Mouse (Mus musculus) embryonic fibroblast, embryonic 13.5 days (primary cell): ENCODE data around the gene Aldh3b3. TPM values are rescaled to one million over a fixed set of nuclear protein-coding genes. Genes with fewer than 3 reads are reported as not detected.
"Not testable (repeated sequence)": the region's sequence is repeated elsewhere in the genome, so short reads cannot be mapped to it uniquely, and the experiment has no call there.

ENCODE experiments used
- H3K27ac ChIP-seq: 2 replicates; pipeline ENCODE4 v1.5.1; 2012; ENCODE audit warnings: low read length, control low read depth, inconsistent platforms; ENCODE audit not compliant: insufficient read depth
- H3K4me1 ChIP-seq: 2 replicates; pipeline ENCODE4 v1.6.1; 2011; ENCODE audit warnings: low read length; ENCODE audit not compliant: control insufficient read depth, insufficient read depth
- H3K4me3 ChIP-seq: 2 replicates; pipeline ENCODE4 v1.5.1; 2011; ENCODE audit warnings: mild to moderate bottlenecking, control low read depth, low read length; ENCODE audit not compliant: insufficient read depth
- CTCF ChIP-seq: IDR thresholded peaks from 2 replicates; pipeline ENCODE4 v1.5.1; 2011; ENCODE audit warnings: mild to moderate bottlenecking, control low read depth, low read length, moderate library complexity, borderline replicate concordance; ENCODE audit not compliant: insufficient read depth
- POLR2A ChIP-seq: IDR thresholded peaks from 2 replicates; pipeline ENCODE4 v1.6.1; 2011; ENCODE audit warnings: low read depth, mild to moderate bottlenecking, control low read depth, low read length, moderate library complexity
- polyA plus RNA-seq: library from polyadenylated mRNA; stranded (reverse); fragments of >200 nt; gene quantifications from 2 replicates; pipeline ENCODE4 v1.2.4, GENCODE M21; 2011; ENCODE audit warnings: low read depth; ENCODE audit not compliant: missing spikeins, insufficient read length

The Aldh3b3 gene
- polyA plus RNA-seq, 1 experiment: not detected

DNA sequence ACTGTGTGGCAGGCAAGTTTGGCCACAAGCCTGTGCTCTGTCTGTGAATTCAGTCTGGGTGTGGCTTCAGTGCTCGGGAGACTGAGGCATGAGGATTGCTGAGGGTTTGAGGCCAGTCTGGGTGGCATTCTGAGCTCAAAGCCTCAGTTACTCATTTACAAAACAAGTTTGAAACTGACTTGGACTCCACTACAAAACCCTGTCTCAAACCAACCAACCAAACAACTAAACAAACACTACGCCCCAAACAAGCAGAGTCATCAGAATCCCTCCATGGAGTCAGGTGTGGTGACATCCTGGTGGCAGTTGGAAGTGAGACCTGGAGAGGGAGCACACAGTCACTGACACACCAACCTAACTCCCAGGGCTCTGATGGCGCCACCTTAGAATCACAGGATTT lies 8.1 kb upstream of the Aldh3b3 start:
- H3K4me3 ChIP-seq: no peak overlapping the region
- TF ChIP-seq POLR2A (no peak), CTCF (no peak)

GRCm38 (mm10) chr19:3951461-3951860 lies 7.0 kb upstream of the Aldh3b3 start:
- TF ChIP-seq CTCF: no peak
- TF ChIP-seq POLR2A: no peak
- Histone ChIP-seq H3K4me1 (no peaks in the 10 kb centered on the region), H3K4me3 (no peak overlapping the region), H3K27ac (no peak overlapping the region)

More for the DNA sequence above, 8.1 kb upstream of the Aldh3b3 start:
- H3K4me1 ChIP-seq: no peaks in the 10 kb centered on the region
- H3K27ac ChIP-seq: no peak overlapping the region

DNA sequence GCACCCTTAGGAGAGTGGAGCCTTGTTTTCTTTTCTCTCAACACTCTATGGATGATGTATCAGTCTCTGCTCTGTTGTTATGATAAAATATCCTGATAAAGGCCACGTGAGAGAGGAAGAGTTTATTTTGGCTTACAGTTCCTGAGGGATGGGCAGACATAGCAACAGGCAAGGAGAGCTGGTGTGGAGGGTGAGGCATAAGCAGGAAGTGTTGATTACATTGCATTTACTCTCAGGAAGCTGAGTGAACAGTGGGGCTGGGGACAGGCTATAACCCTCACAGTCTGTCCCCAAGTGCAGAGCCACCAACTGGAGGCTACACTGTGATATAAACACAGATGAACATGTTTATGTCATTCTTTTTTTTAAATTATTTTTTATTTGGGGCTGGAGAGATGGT lies 6.3 kb upstream of the Aldh3b3 start:
- no peaks in the 10 kb centered on the region for H3K4me1 ChIP-seq
- H3K27ac ChIP-seq: no peak overlapping the region
- TF ChIP-seq POLR2A (no peak), CTCF (no peak)
- H3K4me3 ChIP-seq: no peak overlapping the region

DNA sequence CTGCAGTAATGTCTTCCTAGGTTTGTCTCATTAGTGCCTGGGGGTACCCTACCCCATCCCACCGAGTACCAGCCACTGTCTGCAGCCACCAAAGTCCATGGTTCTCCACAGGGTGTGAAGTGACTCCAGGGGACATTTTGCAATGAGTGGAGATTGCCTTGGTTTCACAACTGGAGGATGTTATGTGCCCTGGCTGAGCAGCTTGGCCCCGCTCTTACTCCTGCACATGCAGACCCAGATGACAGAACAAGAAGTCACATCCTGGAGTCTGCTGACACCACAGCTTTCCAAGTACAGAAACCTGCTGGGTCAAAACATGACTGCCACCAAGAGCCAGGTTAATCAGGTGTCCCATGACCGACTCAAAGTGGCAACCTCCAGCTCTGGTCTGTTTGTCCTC lies 3.4 kb upstream of the Aldh3b3 start:
- TF ChIP-seq CTCF: no peak
- no peak for TF ChIP-seq POLR2A
- H3K4me3 ChIP-seq: no peak overlapping the region
- no peak overlapping the region for H3K27ac ChIP-seq
- no peaks in the 10 kb centered on the region for H3K4me1 ChIP-seq

DNA sequence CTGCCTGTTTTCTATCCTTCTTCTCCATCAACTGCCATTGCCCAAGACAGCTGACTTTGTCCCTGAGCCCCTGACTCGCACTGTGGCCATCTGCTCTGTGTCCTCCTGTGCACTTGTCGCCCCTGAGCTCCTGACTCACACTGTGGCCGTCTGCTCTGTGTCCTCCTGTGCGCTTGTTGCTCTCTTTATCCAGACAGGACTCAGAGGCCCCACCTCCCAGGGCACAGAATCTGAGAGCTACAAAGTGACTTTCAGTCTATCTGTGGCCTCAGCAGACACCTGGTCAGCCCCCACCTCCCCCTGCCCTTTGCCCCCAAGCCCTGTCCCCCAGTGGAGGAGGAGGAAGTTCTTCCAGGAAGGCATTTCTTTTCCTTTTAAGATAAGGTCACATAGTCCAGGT lies 2.6 kb upstream of the Aldh3b3 start:
- H3K27ac ChIP-seq: no peak overlapping the region
- H3K4me3 ChIP-seq: no peak overlapping the region
- TF ChIP-seq POLR2A: no peak
- TF ChIP-seq CTCF: no peak
- H3K4me1 ChIP-seq: no peaks in the 10 kb centered on the region

- not testable (repeated sequence) for H3K4me3 ChIP-seq, H3K4me1 ChIP-seq, H3K27ac ChIP-seq
Observed at GRCm38 (mm10) chr19:3957296-3958036, 979 bp upstream of the Aldh3b3 start.

DNA sequence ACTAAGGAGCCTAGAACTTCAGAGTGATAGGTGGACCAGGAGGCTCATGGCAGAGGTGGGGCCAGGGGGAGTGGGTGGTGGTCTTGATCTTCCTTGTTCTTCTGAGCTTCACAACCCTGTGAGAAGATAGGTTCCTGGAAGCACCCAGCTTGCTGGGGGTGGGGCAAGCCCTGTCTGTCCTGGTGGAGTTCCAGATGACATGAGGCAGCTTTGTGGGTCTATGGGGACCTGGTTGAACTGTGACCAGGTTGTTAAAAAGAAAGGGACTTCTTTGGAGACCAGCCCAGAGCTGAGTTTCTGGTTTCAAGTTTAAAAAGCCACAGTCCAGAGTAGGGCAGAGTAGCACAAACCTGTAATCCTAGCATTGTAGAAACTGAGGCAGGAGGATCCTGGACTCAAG lies 585 bp downstream of the Aldh3b3 start:
- no peak overlapping the region for H3K4me3 ChIP-seq

DNA sequence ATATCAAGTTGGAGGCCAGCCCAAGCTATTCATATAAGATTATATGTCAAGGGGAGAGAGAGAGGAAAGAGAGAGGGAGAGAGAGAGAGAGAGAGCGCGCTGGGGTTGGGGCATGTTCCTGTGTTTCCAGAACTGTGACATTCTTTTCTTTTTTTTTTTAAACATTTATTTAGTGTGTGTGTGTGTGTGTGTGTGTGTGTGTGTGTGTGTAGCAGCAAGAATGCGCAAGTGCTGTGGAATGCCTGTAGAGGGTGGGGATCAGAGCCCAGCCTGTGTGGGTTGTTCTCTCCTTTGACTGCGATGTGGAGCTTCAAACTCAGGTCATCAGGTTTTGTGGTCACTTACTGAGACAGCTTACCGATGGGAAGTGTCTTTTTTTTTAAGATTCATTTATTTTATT lies 1.8 kb downstream of the Aldh3b3 start:
- Histone ChIP-seq H3K4me3 (no peak overlapping the region), H3K4me1 (no peaks in the 10 kb centered on the region), H3K27ac (no peak overlapping the region)
- no peak for TF ChIP-seq CTCF
- no peak for TF ChIP-seq POLR2A

More for the DNA sequence above, 585 bp downstream of the Aldh3b3 start:
- Histone ChIP-seq H3K27ac (no peak overlapping the region), H3K4me1 (no peaks in the 10 kb centered on the region)
- TF ChIP-seq CTCF: no peak
- no peak for TF ChIP-seq POLR2A

GRCm38 (mm10) chr19:3961805-3962204 lies 3.4 kb downstream of the Aldh3b3 start:
- not testable (repeated sequence) for H3K27ac ChIP-seq, H3K4me3 ChIP-seq

DNA sequence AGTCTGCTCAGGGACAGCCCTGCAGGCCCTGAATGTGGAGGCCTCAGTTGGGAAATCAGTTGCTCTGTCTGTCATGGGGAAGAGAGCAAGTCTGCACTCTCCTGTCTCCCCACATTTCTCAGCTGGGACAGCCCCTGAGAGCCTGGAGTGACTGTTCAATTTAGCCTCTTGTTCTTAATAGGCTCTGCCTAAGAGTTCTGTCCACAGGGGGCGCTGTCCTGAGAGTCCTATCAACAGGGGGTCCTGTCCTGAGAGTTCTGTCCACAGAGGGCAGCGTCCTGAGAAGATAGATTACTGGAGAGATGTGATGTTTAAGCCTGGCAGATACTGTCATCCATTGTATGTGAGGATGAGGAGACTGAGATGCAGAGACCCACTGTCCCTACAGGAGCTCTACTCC lies 4.0 kb downstream of the Aldh3b3 start:
- no peaks in the 10 kb centered on the region for H3K4me1 ChIP-seq
- no peak overlapping the region for H3K4me3 ChIP-seq
- no peak for TF ChIP-seq CTCF
- no peak for TF ChIP-seq POLR2A
- no peak overlapping the region for H3K27ac ChIP-seq

More at GRCm38 (mm10) chr19:3961805-3962204, 3.4 kb downstream of the Aldh3b3 start:
- H3K4me1 ChIP-seq: not testable (repeated sequence)

DNA sequence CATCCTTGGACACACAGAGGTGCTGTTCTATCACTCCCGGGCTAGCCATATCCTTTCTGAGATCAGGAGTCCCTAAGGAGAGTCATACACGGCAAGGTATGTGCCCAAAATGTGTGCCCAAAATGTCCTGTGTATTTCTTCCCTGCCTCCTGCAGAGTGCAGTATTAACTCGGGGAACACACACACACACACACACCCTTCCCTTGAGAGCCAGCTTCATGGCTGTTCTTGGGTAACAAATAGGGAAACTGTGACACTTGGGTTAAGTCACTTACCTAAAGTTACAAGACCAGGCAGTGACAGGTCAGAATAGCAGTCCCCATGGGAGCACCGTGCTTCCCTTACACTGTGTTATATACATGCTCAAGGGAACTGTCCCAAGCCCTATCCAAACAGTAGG lies 5.6 kb downstream of the Aldh3b3 start:
- Histone ChIP-seq H3K4me1 (no peaks in the 10 kb centered on the region), H3K4me3 (no peak overlapping the region), H3K27ac (no peak overlapping the region)
- TF ChIP-seq CTCF (no peak), POLR2A (no peak)
